Mouse (Mus musculus): ENCODE results near the gene Psmd3.

- no peak for TF ChIP-seq CTCF (IDR thresholded peaks at IDR 0.05; ENCODE audit: borderline replicate concordance, insufficient read depth, low read depth, low read length)
- TF ChIP-seq POLR2A (IDR thresholded peaks at IDR 0.05; ENCODE audit: borderline replicate concordance, insufficient read depth, low read length) = no peak
Observed at GRCm38 (mm10) chr11:98685642-98686041, 3.3 kb downstream of the Psmd3 start.
